In genomic region chrX:104545283-104545682, GRCm38 (mm10) we compare ENCODE assay signal across 23 mouse cellular contexts.
DNase-seq lines count a peak whose midpoint lies in the region; ATAC-seq and TF ChIP-seq lines count a peak whose summit lies in the region.
"Had no signal": no experiment of that assay in that cellular context is flagged by ENCODE, and none has a peak within 500 bp of the region (broad histone marks: within the 10 kb centered on the region; RNA-seq: fewer than 3 reads in every experiment).

No protein-coding gene starts in this region.

- TF ChIP-seq CTCF in liver, embryonic 14.5 days (IDR thresholded peaks at IDR 0.05; ENCODE audit: low read depth): no peak

- no peak overlapping the region for H3K4me2 ChIP-seq in liver, embryonic 11.5 days
- H3K4me2 ChIP-seq in liver, embryonic 14.5 days (ENCODE audit: low read depth): peak overlapping the region; percentile 18
- H3K4me2 ChIP-seq in kidney, embryonic 16.5 days (replicated peaks; ENCODE audit: low read depth, low read length): no peak overlapping the region
- H3K4me2 ChIP-seq: embryonic facial prominence, embryonic 12.5 days; forebrain, embryonic 13.5 days; heart, embryonic 11.5 days; heart, embryonic 15.5 days; hindbrain, embryonic 13.5 days had no signal

- H3K27ac ChIP-seq in liver, embryonic 11.5 days (ENCODE audit: low read depth, low read length): no peak overlapping the region
- peak overlapping the region; percentile 78; the same call in 1 of the 2 replicates for H3K27ac ChIP-seq in liver, embryonic 14.5 days
- H3K27ac ChIP-seq in kidney, embryonic 16.5 days (ENCODE audit: low read length): no peak overlapping the region
- H3K27ac ChIP-seq: embryonic facial prominence, embryonic 12.5 days; forebrain, embryonic 13.5 days; heart, adult 2 months; heart, embryonic 15.5 days; hindbrain, embryonic 13.5 days had no signal

- peaks cover 9% of the 10 kb centered on the region; the same call in 1 of the 2 replicates for H3K27me3 ChIP-seq in liver, embryonic 11.5 days (replicated peaks; ENCODE audit: control insufficient read depth, insufficient read depth, low read length)
- H3K27me3 ChIP-seq in liver, embryonic 14.5 days (ENCODE audit: control insufficient read depth, insufficient read depth, low read length): no peaks in the 10 kb centered on the region
- H3K27me3 ChIP-seq in kidney, embryonic 16.5 days (ENCODE audit: insufficient read depth, low read length): peaks cover 10% of the 10 kb centered on the region; the same call in 1 of the 2 replicates
- H3K27me3 ChIP-seq: heart, embryonic 15.5 days had no signal

- peak; percentile 80 for ATAC-seq in liver, embryonic 11.5 days (replicated peaks; ENCODE audit: low FRiP score)
- peak; percentile 77 for ATAC-seq in liver, embryonic 14.5 days (ENCODE audit: insufficient read depth)
- peak; percentile 71 for ATAC-seq in megakaryocyte progenitor cell, adult 5-6 weeks (replicated peaks; ENCODE audit: poor library complexity)
- no peak for ATAC-seq in kidney, embryonic 16.5 days (ENCODE audit: low FRiP score, low TSS enrichment)
- ATAC-seq: CD4-positive, CD25-positive, alpha-beta regulatory T cell, adult 4 months; forebrain, embryonic 13.5 days; forebrain, postnatal 0 days had no signal

- 67% methylated on average over 1 of the region's 1 CpGs for WGBS in liver, embryonic 11.5 days
- 26% methylated on average over 1 of the region's 1 CpGs for WGBS in liver, embryonic 14.5 days (ENCODE audit: insufficient replicate concordance)
- 94% methylated on average over 1 of the region's 1 CpGs for WGBS in kidney, embryonic 16.5 days

- H3K9ac ChIP-seq in liver, embryonic 11.5 days (ENCODE audit: low read depth, low read length): no peak overlapping the region
- no peak overlapping the region for H3K9ac ChIP-seq in liver, embryonic 14.5 days (replicated peaks)
- no peak overlapping the region for H3K9ac ChIP-seq in kidney, embryonic 16.5 days (replicated peaks; ENCODE audit: low read length)
- H3K9ac ChIP-seq: embryonic facial prominence, embryonic 12.5 days; forebrain, embryonic 13.5 days; forebrain, postnatal 0 days; heart, embryonic 15.5 days; hindbrain, embryonic 13.5 days had no signal

- TF ChIP-seq EP300 in liver, embryonic 14.5 days (IDR thresholded peaks at IDR 0.05; ENCODE audit: low read depth): peak; percentile 80

- no peak overlapping the region for H3K4me3 ChIP-seq in liver, embryonic 11.5 days (ENCODE audit: low read depth, low read length)
- H3K4me3 ChIP-seq in liver, embryonic 14.5 days (ENCODE audit: insufficient read depth in 1 of 2, low read depth in 2 of 2, low read length in 2 of 2): no peak overlapping the region
- H3K4me3 ChIP-seq in kidney, embryonic 16.5 days (ENCODE audit: low read length): no peak overlapping the region
- H3K4me3 ChIP-seq: embryonic facial prominence, embryonic 12.5 days; forebrain, embryonic 13.5 days; heart, adult 2 months; heart, embryonic 15.5 days; hindbrain, embryonic 13.5 days had no signal

- no peaks in the 10 kb centered on the region for H3K36me3 ChIP-seq in liver, embryonic 11.5 days (ENCODE audit: control insufficient read depth, insufficient read depth, low read length)
- H3K36me3 ChIP-seq in liver, embryonic 14.5 days (replicated peaks; ENCODE audit: control insufficient read depth, insufficient read depth, low read depth): no peaks in the 10 kb centered on the region
- H3K36me3 ChIP-seq in kidney, embryonic 16.5 days (ENCODE audit: insufficient read depth, low read length): no peaks in the 10 kb centered on the region
- H3K36me3 ChIP-seq: embryonic facial prominence, embryonic 12.5 days; G1E; heart, embryonic 15.5 days; hindbrain, embryonic 13.5 days had no signal

- H3K4me1 ChIP-seq in liver, embryonic 11.5 days (replicated peaks; ENCODE audit: control insufficient read depth, insufficient read depth, low read length): no peaks in the 10 kb centered on the region
- peaks cover 4 to 21% of the 10 kb centered on the region in 2 experiments for H3K4me1 ChIP-seq in liver, embryonic 14.5 days (replicated peaks; ENCODE audit: control insufficient read depth in 2 of 2, insufficient read depth in 2 of 2, low read length in 1 of 2)
- H3K4me1 ChIP-seq in kidney, embryonic 16.5 days (ENCODE audit: insufficient read depth, low read length): no peaks in the 10 kb centered on the region
- H3K4me1 ChIP-seq: embryonic facial prominence, embryonic 12.5 days; forebrain, embryonic 13.5 days; heart, embryonic 15.5 days; hindbrain, embryonic 13.5 days had no signal

- no peaks in the 10 kb centered on the region for H3K9me3 ChIP-seq in liver, embryonic 11.5 days (ENCODE audit: control insufficient read depth, low read length)
- no peaks in the 10 kb centered on the region for H3K9me3 ChIP-seq in liver, embryonic 14.5 days (ENCODE audit: control insufficient read depth, low read length)
- no peaks in the 10 kb centered on the region for H3K9me3 ChIP-seq in kidney, embryonic 16.5 days (ENCODE audit: low read length)
- H3K9me3 ChIP-seq: embryonic facial prominence, embryonic 12.5 days; forebrain, embryonic 13.5 days; G1E; heart, embryonic 15.5 days; hindbrain, embryonic 13.5 days had no signal

- no peak for DNase-seq in liver, embryonic 11.5 days (ENCODE audit: low spot score)
- DNase-seq in liver: no peak
- DNase-seq in liver, embryonic 14.5 days (ENCODE audit: low read depth in 3 of 3, low spot score in 3 of 3): peak; percentile 26 to 50 (median 26)
- DNase-seq in kidney, postnatal 10 days: no peak
- DNase-seq in urinary bladder, adult 2 months (ENCODE audit: low spot score): no peak
- DNase-seq: adrenal gland, postnatal 10 days; B cell, adult 2 months; cerebellum, adult 11-12 months; cerebellum, adult 9-10 months; cerebellum, postnatal 25 days; forebrain, postnatal 0 days; gastrocnemius, postnatal 14 days; heart, adult 2 months; heart, postnatal 14 days had no signal

Comparison
In these comparisons a context has a peak if more than half of its experiments do, and no peak if none do; other contexts are left out.
1. DNase-seq: peak in liver, embryonic 14.5 days (3 of 3); none in liver, embryonic 11.5 days (single experiment), liver (single experiment), kidney, postnatal 10 days (single experiment) and urinary bladder, adult 2 months (single experiment).